Mouse (Mus musculus): ENCODE measurements around the gene Ager. TPM values are rescaled to one million over a fixed set of nuclear protein-coding genes. Genes with fewer than 3 reads are reported as not detected.

Gene Ager
- total and polyA plus RNA-seq, 2 experiments from 2014 or later: 1.8 to 2.5 TPM

GRCm38 (mm10) chr17:34559895-34560294 lies 37.8 kb upstream of the Ager start:
- no peaks in the 10 kb centered on the region for H3K27me3 ChIP-seq (ENCODE audit: insufficient read depth, low read length)
- TF ChIP-seq CTCF (IDR thresholded peaks at IDR 0.05; ENCODE audit: low read depth): no peak
- H3K9me3 ChIP-seq (ENCODE audit: low read length): no peaks in the 10 kb centered on the region

GRCm38 (mm10) chr17:34560438-34560837 lies 37.2 kb upstream of the Ager start:
- Histone ChIP-seq H3K4me1 (ENCODE audit: insufficient read depth, low read length) (no peaks in the 10 kb centered on the region), H3K4me3 (ENCODE audit: low read length) (no peak overlapping the region), H3K9me3 (ENCODE audit: low read length) (no peaks in the 10 kb centered on the region), H3K36me3 (ENCODE audit: insufficient read depth, low read length) (no peaks in the 10 kb centered on the region), H3K4me2 (ENCODE audit: low read depth, low read length) (no peak overlapping the region), H3K27me3 (ENCODE audit: insufficient read depth, low read length) (no peaks in the 10 kb centered on the region), H3K27ac (no peak overlapping the region), H3K9ac (replicated peaks; ENCODE audit: low read length) (no peak overlapping the region)
- 94% methylated on average over 6 of the region's 6 CpGs for WGBS
- DNase-seq (ENCODE audit: low spot score) (no peak), ATAC-seq (no peak)
- TF ChIP-seq CTCF (IDR thresholded peaks at IDR 0.05; ENCODE audit: low read depth): no peak

More at GRCm38 (mm10) chr17:34559895-34560294, 37.8 kb upstream of the Ager start:
- Histone ChIP-seq H3K27ac (no peak overlapping the region), H3K4me1 (ENCODE audit: insufficient read depth, low read length) (no peaks in the 10 kb centered on the region), H3K36me3 (ENCODE audit: insufficient read depth, low read length) (no peaks in the 10 kb centered on the region), H3K4me3 (ENCODE audit: low read length) (no peak overlapping the region), H3K4me2 (ENCODE audit: low read depth, low read length) (no peak overlapping the region), H3K9ac (replicated peaks; ENCODE audit: low read length) (no peak overlapping the region)
- DNase-seq (ENCODE audit: low spot score) (no peak), ATAC-seq (no peak)
- WGBS: 38% methylated on average over 15 of the region's 15 CpGs

- H3K9ac ChIP-seq (replicated peaks; ENCODE audit: low read length): no peak overlapping the region
- DNase-seq (ENCODE audit: low spot score): peak; percentile 11
- no peaks in the 10 kb centered on the region for H3K4me1 ChIP-seq (ENCODE audit: insufficient read depth, low read length)
- H3K4me2 ChIP-seq (ENCODE audit: low read depth, low read length): no peak overlapping the region
- no peak for TF ChIP-seq CTCF (IDR thresholded peaks at IDR 0.05; ENCODE audit: low read depth)
- no peak overlapping the region for H3K4me3 ChIP-seq (ENCODE audit: low read length)
- 51% methylated on average over 8 of the region's 8 CpGs for WGBS
- H3K27me3 ChIP-seq (ENCODE audit: insufficient read depth, low read length): no peaks in the 10 kb centered on the region
- H3K9me3 ChIP-seq (ENCODE audit: low read length): no peaks in the 10 kb centered on the region
- no peaks in the 10 kb centered on the region for H3K36me3 ChIP-seq (ENCODE audit: insufficient read depth, low read length)
- no peak for ATAC-seq
- no peak overlapping the region for H3K27ac ChIP-seq
Measured at GRCm38 (mm10) chr17:34561200-34561599, 36.5 kb upstream of the Ager start.

GRCm38 (mm10) chr17:34562595-34562994 lies 35.1 kb upstream of the Ager start:
- no peak overlapping the region for H3K4me2 ChIP-seq (ENCODE audit: low read depth, low read length)
- WGBS: 72% methylated on average over 3 of the region's 3 CpGs
- H3K9ac ChIP-seq (replicated peaks; ENCODE audit: low read length): no peak overlapping the region
- DNase-seq (ENCODE audit: low spot score): no peak
- H3K27ac ChIP-seq: no peak overlapping the region
- no peaks in the 10 kb centered on the region for H3K27me3 ChIP-seq (ENCODE audit: insufficient read depth, low read length)
- no peak for TF ChIP-seq CTCF (IDR thresholded peaks at IDR 0.05; ENCODE audit: low read depth)
- H3K4me1 ChIP-seq (ENCODE audit: insufficient read depth, low read length): no peaks in the 10 kb centered on the region
- ATAC-seq: no peak
- no peaks in the 10 kb centered on the region for H3K36me3 ChIP-seq (ENCODE audit: insufficient read depth, low read length)
- H3K4me3 ChIP-seq (ENCODE audit: low read length): no peak overlapping the region
- H3K9me3 ChIP-seq (ENCODE audit: low read length): no peaks in the 10 kb centered on the region

GRCm38 (mm10) chr17:34563354-34563753 lies 34.3 kb upstream of the Ager start:
- no peaks in the 10 kb centered on the region for H3K4me1 ChIP-seq (ENCODE audit: insufficient read depth, low read length)
- no peaks in the 10 kb centered on the region for H3K36me3 ChIP-seq (ENCODE audit: insufficient read depth, low read length)
- DNase-seq (ENCODE audit: low spot score) (no peak), ATAC-seq (no peak)
- no peak overlapping the region for H3K9ac ChIP-seq (replicated peaks; ENCODE audit: low read length)
- no peak overlapping the region for H3K27ac ChIP-seq
- H3K9me3 ChIP-seq (ENCODE audit: low read length): no peaks in the 10 kb centered on the region
- TF ChIP-seq CTCF (IDR thresholded peaks at IDR 0.05; ENCODE audit: low read depth): no peak
- H3K4me2 ChIP-seq (ENCODE audit: low read depth, low read length): no peak overlapping the region
- 79% methylated on average over 11 of the region's 11 CpGs for WGBS
- no peaks in the 10 kb centered on the region for H3K27me3 ChIP-seq (ENCODE audit: insufficient read depth, low read length)
- H3K4me3 ChIP-seq (ENCODE audit: low read length): no peak overlapping the region

GRCm38 (mm10) chr17:34564003-34564421 lies 33.6 kb upstream of the Ager start, which contains the start of gene Notch4:
Gene Notch4 (plus strand): TSS chr17:34564268.
- no peak within 1 kb of the TSS for H3K4me3 ChIP-seq (ENCODE audit: low read length)
- H3K9me3 ChIP-seq (ENCODE audit: low read length): no peaks in the 10 kb centered on the region
- DNase-seq (ENCODE audit: low spot score) (no peak), ATAC-seq (no peak)
- TF ChIP-seq CTCF (IDR thresholded peaks at IDR 0.05; ENCODE audit: low read depth): no peak
- H3K27ac ChIP-seq: peak within 1 kb of the TSS; percentile 60
- 12% methylated on average over 6 of the region's 6 CpGs for WGBS
- no peak within 1 kb of the TSS for H3K9ac ChIP-seq (replicated peaks; ENCODE audit: low read length)
- H3K36me3 ChIP-seq (ENCODE audit: insufficient read depth, low read length): no peaks in the 10 kb centered on the region
- H3K4me1 ChIP-seq (ENCODE audit: insufficient read depth, low read length): no peaks in the 10 kb centered on the region
- peak within 1 kb of the TSS; percentile 8; the same call in 1 of the 2 replicates for H3K4me2 ChIP-seq (ENCODE audit: low read depth, low read length)
- H3K27me3 ChIP-seq (ENCODE audit: insufficient read depth, low read length): no peaks in the 10 kb centered on the region

- no peaks in the 10 kb centered on the region for H3K9me3 ChIP-seq (ENCODE audit: low read length)
- peak overlapping the region; percentile 60 for H3K27ac ChIP-seq
- H3K9ac ChIP-seq (replicated peaks; ENCODE audit: low read length): no peak overlapping the region
- H3K4me1 ChIP-seq (ENCODE audit: insufficient read depth, low read length): no peaks in the 10 kb centered on the region
- 61% methylated on average over 3 of the region's 3 CpGs for WGBS
- TF ChIP-seq CTCF (IDR thresholded peaks at IDR 0.05; ENCODE audit: low read depth): no peak
- H3K27me3 ChIP-seq (ENCODE audit: insufficient read depth, low read length): no peaks in the 10 kb centered on the region
- no peaks in the 10 kb centered on the region for H3K36me3 ChIP-seq (ENCODE audit: insufficient read depth, low read length)
- H3K4me2 ChIP-seq (ENCODE audit: low read depth, low read length): 0 out of 2 replicates have a peak overlapping the region, but pooled peaks have one; percentile 8
- ATAC-seq: 0 out of 2 replicates have a peak, but pooled peaks have one; percentile 22
- H3K4me3 ChIP-seq (ENCODE audit: low read length): no peak overlapping the region
- DNase-seq (ENCODE audit: low spot score): no peak
Measured at GRCm38 (mm10) chr17:34564796-34565195, 32.9 kb upstream of the Ager start.
